Mouse (Mus musculus) inflammation-experienced regulatory T-cells (primary cell): ENCODE results near the gene Rsph9. TPM values are rescaled to one million over a fixed set of nuclear protein-coding genes. Genes with fewer than 3 reads are reported as not detected.

Source experiments
- polyA plus RNA-seq, 2 experiments: library from polyadenylated mRNA; unstranded; fragments of 100-300 nt; shearing (Covaris generic); gene quantifications; one replicate each; pipeline ENCODE4 v1.2.1; 2017

Gene Rsph9
- 1 to 10 TPM in 1 of 2 experiments, under 1 TPM in 1; 0.71 to 2.6 TPM for polyA plus RNA-seq

DNA sequence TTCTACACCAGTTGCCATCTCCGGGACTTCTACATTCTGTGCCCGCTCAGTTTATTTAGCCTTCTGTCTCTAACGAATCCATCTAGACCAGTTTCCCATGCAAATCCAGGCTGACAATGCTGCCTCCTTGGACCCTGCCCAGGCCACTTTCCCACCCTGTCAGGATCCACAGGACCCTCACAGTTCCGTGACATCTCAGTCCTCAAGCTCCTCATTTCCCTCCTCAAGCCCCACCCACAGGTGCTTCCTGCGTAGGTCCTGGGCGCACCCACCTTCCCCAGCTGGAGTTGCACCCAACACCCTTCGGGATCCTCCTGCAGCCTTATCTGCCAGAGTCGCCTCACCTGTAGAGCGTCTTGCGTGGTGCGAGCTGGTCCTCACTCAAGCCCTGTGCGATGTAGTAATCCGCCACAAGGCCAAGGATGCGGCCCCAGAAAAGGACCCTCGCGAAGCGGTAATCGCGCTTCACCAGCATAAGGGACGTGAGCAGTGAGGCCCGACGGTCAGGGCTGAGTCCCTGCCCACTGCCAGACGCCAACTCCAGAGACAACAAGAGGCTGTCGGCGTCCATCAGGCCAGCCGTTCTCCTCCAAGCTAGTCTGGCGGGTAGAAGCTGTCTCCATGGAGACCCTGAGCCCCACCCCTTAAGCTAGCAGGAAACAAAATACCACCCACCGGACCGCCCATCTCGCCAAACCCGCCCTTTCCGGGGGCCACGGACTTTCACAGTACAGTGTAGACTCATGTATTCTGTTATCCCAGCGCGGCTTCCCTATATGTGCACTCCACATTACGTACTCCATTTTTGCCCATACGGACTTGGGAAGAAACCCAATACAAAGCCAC lies at the start of gene Rsph9:
Rsph9 (minus strand) TSS at position 639 of the 846 bp plus-strand sequence.

DNA sequence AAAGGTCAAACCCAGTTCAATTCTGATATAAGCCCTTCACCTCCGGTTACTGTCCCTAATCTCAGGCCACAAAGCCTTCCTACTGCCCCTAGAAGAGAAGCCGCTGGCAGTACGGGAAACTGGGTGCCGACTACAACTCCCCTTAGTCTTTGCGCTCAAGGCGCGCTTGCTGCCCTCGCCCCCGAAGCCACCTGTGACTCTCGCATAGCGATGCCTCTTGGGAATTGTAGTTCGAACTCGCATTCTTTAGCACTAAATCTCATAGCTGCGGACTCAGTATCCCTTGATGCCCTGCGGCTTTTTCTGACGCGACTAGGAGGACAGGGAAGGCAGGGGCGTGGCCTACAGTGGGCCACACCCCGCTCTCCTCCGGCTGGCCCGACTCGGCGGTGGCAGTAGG lies 16.7 kb upstream of the Rsph9 start, which contains the start of gene Gtpbp2:
Gtpbp2 (plus strand) TSS at position 347 of the 400 bp plus-strand sequence.

DNA sequence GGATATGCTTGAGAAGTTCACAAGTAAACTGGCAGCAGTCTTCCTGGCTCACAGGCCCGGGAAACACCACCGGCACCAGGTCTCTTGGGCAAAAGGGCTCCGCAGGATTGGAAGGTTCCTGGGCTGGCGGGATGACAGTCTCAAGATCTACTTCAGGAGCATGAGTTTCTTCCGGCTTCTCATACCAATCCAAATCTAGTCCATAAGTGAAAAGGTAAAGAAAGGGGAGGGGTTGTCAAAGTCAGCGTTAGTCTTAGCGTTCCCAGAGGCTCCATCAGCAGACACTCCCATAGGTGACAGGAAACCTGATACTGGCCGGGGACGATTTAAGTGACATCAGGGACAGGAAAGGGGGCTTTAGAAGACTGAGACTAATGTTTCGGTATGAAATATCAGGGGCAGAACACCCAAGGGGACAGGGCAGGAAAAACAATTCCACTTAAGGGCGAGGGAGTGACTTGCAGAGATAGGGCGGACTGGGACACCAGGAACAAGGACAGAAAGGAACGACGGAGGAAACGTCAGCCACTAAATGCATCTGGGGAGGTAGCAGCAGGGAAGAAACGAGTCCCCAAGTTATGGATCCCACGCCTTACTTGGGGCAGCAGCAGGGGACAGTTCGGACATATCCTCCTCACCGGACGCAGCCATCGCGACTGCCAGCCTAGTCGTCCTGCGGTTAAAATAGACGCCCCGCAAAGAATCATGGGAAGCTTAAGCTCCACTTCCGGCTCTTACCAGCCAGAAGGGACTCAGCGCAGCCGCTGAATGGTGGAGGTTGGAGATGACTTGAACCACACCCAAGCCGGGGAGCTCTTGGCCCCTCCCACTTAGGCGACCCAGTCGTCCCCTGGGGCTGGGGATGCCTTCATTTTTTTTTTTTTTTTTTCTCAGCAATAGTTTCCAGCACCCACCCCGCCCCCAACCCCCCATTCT lies 9.1 kb upstream of the Rsph9 start, which contains the start of gene Mad2l1bp:
Mad2l1bp (minus strand) TSS at position 707 of the 936 bp plus-strand sequence.

DNA sequence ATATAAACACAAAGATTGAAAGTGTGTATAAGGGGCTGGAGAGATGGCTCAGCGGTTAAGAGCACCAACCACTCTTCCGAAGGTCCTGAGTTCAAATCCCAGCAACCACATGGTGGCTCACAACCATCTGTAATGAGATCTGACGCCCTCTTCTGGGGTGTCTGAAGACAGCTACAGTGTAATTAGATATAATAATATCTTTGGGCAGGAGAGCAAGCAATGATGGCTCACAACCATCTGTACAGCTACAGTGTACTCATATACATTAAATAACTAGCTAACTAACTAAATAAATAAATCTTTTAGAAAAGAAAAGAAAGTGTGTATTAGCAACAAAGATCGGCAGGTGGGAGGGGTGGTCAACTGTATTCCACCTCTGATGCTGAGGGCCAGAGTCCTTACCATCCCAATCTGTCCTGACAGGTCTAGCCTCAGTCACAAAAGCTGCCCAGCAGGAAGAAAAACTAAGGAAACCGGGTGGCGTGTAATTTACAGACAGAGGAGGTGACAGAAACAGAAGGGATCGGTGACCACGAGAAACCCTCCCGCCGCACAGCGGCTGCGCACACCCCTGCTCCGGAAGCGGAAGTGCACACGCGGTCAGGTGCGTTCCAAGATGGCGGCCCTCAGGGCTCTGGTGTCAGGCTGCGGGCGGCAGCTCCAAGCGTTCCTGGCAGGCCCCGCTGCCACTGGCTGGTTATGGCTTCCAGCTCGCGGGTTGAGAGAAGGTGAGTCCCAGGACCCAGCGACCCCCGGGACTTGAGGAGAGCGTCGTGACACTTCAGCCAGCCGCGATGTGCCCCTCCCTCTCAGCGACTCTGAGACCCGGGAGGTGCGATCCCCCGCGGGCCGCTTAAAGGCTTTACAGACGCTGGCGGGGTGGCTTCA lies 33.4 kb downstream of the Rsph9 start, which contains the start of gene Mrps18a:
Mrps18a (plus strand) TSS at position 585 of the 888 bp plus-strand sequence.

Other genes starting within 250 kb of the Rsph9 start
- 1 to 10 TPM in 1 of 2 experiments, under 1 TPM in 1; 0.82 to 1.2 TPM for gene Vegfa, start 111.8 kb downstream of the Rsph9 start, polyA plus RNA-seq
- 10 to 100 TPM; 83.5 to 86.5 TPM for gene Mrps18a, start 33.2 kb downstream of the Rsph9 start, polyA plus RNA-seq
- gene Mad2l1bp, start 9.3 kb upstream of the Rsph9 start, polyA plus RNA-seq: 10 to 100 TPM; 45.6 to 51.9 TPM
- gene Gtpbp2, start 16.8 kb upstream of the Rsph9 start, polyA plus RNA-seq: 10 to 100 TPM; 77.7 to 89.2 TPM
- 1 to 10 TPM; 5.8 to 8.4 TPM for gene Polh, start 58.4 kb upstream of the Rsph9 start, polyA plus RNA-seq
- gene Xpo5, start 58.6 kb upstream of the Rsph9 start, polyA plus RNA-seq: 10 to 100 TPM; 31.6 to 39.5 TPM
- gene Polr1c, start 103.8 kb upstream of the Rsph9 start, polyA plus RNA-seq: 10 to 100 TPM; 53.2 to 61.9 TPM
- gene Yipf3, start 103.9 kb upstream of the Rsph9 start, polyA plus RNA-seq: 100 to 1,000 TPM; 176 to 184 TPM
- gene Lrrc73, start 109.3 kb upstream of the Rsph9 start, polyA plus RNA-seq: under 1 TPM; 0.31 to 0.43 TPM
- 10 to 100 TPM; 25.5 to 28.7 TPM for gene Tjap1, start 138.8 kb upstream of the Rsph9 start, polyA plus RNA-seq
- gene Dlk2, start 153.2 kb upstream of the Rsph9 start, polyA plus RNA-seq: not detected
- gene Abcc10, start 184.1 kb upstream of the Rsph9 start, polyA plus RNA-seq: 1 to 10 TPM; 6.8 to 7.1 TPM
- 1 to 10 TPM; 5.6 to 8.7 TPM for gene Zfp318, start 239.5 kb upstream of the Rsph9 start, polyA plus RNA-seq